Mouse (Mus musculus): ENCODE measurements around the gene Stx6. TPM values are rescaled to one million over a fixed set of nuclear protein-coding genes. Genes with fewer than 3 reads are reported as not detected.
"Not testable (repeated sequence)": the region's sequence is repeated elsewhere in the genome, so short reads cannot be mapped to it uniquely, and the experiment has no call there.

Gene Stx6
- total RNA-seq, 2 experiments from 2014 or later = 47.9 to 65.0 TPM

GRCm38 (mm10) chr1:155158970-155159484, 512 bp downstream of the Stx6 start:
- DNase-seq = peak; percentile 75

GRCm38 (mm10) chr1:155167453-155167852, 8.9 kb downstream of the Stx6 start:
- peak; percentile 30 for DNase-seq

DNA sequence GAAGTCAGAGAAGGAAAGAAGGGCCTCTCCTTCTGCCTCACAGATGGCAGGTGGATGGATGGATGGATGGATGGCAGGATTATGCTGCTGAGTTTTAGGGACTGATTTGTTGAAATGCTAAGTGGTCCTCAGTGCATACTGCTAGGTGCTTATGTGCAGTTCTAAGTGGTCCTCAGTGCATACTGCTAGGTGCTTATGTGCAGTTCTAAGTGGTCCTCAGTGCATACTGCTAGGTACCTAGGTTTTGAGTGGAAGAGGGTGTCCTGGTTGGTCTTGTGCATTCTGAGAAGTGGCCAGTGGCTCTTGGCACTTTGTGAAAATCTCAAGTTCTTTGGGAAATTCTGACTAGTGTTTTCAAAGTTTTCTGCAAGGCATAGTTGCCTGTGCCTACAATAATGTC, 11.4 kb downstream of the Stx6 start:
- no peak for DNase-seq

- no peak for DNase-seq
Measured at GRCm38 (mm10) chr1:155172895-155173643, 14.6 kb downstream of the Stx6 start.

DNA sequence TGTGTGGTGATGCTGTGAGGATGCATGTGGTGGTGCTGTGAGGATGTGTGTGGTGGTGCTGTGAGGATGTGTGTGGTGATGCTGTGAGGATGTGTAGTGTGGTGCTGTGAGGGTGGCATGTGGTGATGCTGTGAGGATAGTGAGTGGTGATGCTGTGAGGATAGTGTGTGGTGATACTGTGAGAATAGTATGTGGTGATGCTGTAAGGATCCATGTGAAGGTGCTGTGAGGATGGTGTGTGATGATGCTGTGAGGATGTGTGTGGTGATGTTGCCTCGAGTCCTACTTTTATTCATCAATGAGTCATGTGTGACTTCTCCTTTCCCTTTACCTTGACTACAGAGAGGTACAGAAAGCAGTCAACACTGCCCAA, 15.1 kb downstream of the Stx6 start:
- DNase-seq = not testable (repeated sequence)

DNA sequence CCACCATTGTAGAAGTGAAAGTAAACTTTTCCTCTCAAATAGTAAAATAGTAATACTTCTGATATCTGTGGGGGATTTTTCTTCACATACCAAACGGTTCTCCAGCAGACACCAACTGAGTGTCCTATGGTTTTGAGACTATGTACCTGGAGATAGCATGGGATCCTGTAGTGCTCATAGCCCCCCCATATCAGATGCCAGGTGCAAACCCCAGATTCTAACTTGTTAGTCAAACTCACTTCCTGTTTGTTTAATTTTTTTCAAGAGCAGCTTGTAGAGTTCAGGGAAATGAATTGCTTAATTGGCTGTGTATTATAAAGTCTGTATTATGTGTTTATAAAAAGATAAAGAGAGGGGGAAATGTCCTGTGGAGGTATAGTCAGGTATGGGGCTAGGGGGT, 15.9 kb downstream of the Stx6 start:
- no peak for DNase-seq

- no peak for DNase-seq
Measured at GRCm38 (mm10) chr1:155178192-155178924, 19.8 kb downstream of the Stx6 start.

GRCm38 (mm10) chr1:155184191-155184590, 25.7 kb downstream of the Stx6 start:
- no peak for DNase-seq

GRCm38 (mm10) chr1:155188656-155189055, 30.1 kb downstream of the Stx6 start:
- DNase-seq = no peak

GRCm38 (mm10) chr1:155191219-155191618, 32.7 kb downstream of the Stx6 start:
- no peak for DNase-seq

- DNase-seq = no peak
Measured at GRCm38 (mm10) chr1:155191671-155192070, 33.2 kb downstream of the Stx6 start.

DNA sequence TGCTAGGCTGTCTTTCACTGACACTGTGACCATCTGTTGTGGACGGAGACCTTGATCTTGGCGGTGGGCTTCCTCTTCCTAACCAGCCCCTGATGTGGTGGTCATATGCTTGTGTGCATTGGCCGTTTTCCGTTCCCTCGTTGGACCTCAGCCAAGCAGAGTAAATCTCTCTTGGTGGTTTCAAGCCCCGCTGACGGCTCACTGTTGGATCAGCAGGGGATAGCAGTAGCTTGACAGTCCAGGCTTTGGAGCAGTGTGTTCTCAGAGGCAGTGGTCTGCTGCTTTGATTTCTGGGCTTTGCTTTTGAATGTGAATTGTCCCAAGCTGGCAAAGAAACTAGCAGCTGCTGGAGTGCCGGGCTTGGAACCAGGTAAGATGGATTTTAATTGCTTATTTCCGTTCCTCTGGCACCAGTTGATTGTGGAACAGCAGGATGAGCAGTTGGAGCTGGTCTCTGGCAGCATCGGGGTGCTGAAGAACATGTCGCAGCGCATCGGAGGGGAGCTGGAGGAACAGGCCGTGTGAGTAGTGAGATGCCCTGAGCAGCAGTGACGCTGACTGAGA, 34.4 kb downstream of the Stx6 start:
- DNase-seq = no peak

- DNase-seq = no peak
Measured at GRCm38 (mm10) chr1:155196691-155197090, 38.2 kb downstream of the Stx6 start.

DNA sequence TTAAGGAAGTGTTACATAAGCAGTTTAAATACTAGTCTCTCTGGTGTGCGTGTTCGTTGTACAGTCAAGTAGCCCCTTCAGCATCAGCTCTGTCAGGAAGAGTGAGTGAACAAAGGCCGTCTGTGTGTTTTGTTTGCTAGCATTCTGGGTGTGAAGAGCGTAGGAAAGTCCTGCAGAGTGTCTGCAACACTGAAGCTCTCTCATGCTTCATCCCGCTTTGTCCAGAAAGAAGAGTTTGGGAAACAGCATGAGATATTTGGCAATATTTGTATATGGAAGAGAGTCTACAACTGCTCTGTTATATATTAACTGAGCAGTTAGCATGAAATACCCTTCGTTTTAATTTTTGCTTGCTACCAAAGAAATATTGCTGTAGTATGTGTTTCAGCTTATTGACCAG, 41.0 kb downstream of the Stx6 start:
- DNase-seq = no peak

- no peak for DNase-seq
Measured at GRCm38 (mm10) chr1:155200967-155201366, 42.5 kb downstream of the Stx6 start.

- no peak for DNase-seq
Measured at GRCm38 (mm10) chr1:155201373-155201879, 42.9 kb downstream of the Stx6 start.

- no peak for DNase-seq
Measured at GRCm38 (mm10) chr1:155201914-155202313, 43.4 kb downstream of the Stx6 start.

GRCm38 (mm10) chr1:155202472-155202871, 44.0 kb downstream of the Stx6 start:
- no peak for DNase-seq

DNA sequence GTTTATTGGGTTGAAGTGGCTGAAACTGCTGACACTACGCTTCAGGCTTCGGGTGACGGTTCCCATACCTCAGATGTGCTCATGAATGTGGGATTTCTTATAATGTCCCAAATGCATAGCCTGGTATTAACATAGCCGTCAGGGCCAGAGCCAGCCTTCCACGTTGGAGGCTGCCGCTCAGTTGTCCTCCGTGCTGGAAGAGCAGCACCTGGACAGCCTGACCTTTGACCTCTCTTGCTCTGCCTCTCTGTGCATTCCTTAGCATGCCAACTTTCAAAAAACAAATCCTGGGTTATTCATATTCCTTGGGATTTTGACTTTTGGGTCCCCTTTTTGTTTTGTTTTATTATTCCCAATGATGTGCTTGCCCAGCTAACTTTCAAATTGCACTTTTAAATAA, 44.6 kb downstream of the Stx6 start:
- no peak for DNase-seq

GRCm38 (mm10) chr1:155203954-155204353, 45.4 kb downstream of the Stx6 start:
- DNase-seq = no peak

DNA sequence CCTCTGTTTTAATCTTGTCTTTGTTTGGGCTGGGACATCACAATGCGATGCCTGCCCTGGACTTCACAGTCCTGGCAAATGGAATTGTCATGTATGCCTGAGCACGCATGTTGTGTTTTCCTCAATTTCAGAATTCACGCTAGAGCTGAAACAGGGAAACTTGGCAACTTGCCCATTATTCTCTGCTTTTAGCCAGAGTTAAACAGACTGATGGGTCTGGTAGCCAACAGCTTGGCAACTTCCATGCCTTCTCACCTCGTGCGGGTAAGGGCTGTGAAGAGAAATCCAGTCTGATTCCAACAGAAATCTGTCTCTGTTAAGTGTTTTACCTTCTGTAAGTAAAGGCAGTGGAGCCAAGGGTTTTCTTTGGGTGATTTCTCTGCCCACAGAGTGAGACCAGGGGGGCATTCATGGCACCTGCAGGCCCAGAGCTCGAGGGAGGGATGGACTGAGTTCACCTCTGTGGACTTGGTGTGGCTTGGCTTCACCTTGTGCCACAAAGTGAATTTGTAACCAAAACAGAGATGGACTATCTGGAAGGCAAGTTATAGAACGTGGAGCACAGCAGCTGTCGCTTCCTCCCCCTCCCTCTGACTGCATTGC, 46.1 kb downstream of the Stx6 start:
- DNase-seq = peak; percentile 47

DNA sequence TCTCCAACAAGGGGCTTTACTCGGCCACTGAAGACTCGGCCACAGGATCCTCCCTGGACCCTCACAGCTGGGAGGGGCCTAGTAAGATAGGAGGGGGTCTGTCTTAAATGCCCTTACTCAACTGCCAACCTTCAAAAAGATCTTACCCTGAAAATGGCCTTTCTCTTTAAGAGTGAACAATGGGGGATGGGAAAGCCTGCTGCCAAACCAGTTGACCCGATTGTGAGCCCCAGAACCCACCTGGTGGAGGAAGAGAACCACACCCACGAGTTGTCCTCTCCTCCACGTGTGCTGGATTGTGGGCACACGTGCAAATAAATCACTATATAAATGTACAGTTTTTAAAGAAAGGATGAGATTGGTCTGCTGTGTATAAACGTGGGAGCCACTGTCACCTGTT, 46.8 kb downstream of the Stx6 start:
- no peak for DNase-seq

All from adrenal gland, postnatal 10 days (tissue).